Mouse (Mus musculus) megakaryocyte, embryonic 14.5 days (primary cell): Measurements from ENCODE around the gene Eprs.

Source experiments
- FLI1 ChIP-seq: IDR thresholded peaks from 2 replicates; pipeline ENCODE4 v1.6.1; 2012; ENCODE audit warnings: low read length, inconsistent platforms, mixed read lengths
- GATA1 ChIP-seq: IDR thresholded peaks from 3 replicates; pipeline ENCODE4 v1.6.1; 2012; ENCODE audit warnings: mixed read lengths, low read length, inconsistent platforms, borderline replicate concordance

DNA sequence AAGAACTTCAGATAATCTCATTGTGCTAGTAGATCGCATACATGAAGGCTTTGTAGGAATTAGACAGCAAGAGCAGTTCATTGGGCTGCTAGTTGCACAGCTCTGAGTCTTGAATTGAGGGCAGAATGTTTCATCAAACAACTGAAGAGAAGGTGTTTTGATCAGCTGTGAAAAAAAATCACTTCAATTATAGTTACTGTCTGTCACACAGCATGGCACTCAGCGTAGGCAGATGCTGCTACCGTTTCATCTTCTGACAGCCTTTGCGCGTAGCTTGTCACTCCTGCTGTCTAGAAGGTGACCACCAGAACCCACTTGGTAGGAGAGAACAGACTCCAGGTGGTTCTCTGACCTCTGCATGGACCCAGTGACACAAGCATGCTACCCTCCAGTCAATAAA is 67.6 kb downstream of the Eprs start:
- no peak for TF ChIP-seq GATA1
- TF ChIP-seq FLI1 = no peak
